Mouse (Mus musculus) layer of hippocampus, adult 9-11 months (tissue): ENCODE measurements around the gene Tmem121b.

Source experiments
- DNase-seq: peaks from one replicate; pipeline ENCODE4 v3.0.0; 2022

Tmem121b gene

DNA sequence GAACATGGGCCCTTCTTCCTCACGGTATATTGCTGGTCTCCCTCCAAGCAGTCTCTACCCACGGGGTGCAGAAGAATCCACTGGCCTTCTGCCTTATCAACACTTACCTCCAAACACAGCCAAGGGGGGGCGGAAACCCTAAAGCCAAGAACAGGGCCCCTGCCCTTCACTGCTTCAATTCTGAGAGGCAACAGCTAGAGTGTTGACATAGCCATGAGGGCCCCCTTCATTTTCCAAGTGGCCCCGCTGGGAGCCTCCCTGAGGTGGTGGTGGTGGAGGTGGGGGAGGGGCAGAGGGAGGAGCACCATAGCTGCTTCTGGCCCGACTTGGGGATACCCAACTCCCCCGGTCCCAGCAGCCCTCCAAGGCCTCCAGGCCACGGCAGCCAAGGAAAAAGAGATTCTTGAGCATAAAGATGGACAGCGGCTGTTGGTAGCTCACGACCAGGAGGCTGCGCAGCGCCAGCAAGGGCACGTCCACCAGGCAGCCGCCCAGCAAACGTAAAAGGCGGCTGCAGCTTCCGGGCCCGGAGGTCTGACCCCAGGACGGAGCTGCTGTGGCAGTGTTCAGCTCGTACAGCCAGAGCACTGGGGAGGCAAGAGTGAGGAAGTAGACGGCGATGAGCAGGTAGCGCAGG lies 1.6 kb downstream of the Tmem121b start:
- no peak for DNase-seq

GRCm38 (mm10) chr6:120491064-120491463 lies 2.5 kb downstream of the Tmem121b start:
- DNase-seq, result no peak

GRCm38 (mm10) chr6:120489461-120489860 lies 4.1 kb downstream of the Tmem121b start:
- DNase-seq, result no peak

GRCm38 (mm10) chr6:120488647-120489046 lies 5.0 kb downstream of the Tmem121b start:
- DNase-seq, result no peak

DNA sequence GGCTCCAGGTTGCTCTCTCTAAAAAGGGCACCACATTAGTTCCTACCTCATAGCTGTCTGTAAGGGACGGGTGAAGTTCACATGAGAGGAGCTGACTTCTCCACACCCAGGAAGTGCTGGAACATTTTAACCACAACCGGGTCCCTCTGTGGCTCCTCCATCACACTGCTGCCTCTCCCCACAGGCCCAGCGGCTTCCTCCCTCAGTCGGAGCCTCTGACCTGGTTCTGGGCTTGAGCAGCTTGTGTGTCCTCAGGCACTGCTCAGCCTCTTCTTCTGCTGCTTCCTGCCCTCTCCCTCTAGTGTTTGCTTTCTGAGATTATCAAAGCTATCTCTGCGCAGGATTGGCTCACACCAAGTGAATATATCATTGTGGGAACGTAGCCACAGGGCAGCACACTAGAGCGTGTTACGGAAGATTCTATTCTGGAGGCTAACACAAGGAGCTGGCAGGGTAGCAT lies 7.5 kb downstream of the Tmem121b start:
- no peak for DNase-seq

DNA sequence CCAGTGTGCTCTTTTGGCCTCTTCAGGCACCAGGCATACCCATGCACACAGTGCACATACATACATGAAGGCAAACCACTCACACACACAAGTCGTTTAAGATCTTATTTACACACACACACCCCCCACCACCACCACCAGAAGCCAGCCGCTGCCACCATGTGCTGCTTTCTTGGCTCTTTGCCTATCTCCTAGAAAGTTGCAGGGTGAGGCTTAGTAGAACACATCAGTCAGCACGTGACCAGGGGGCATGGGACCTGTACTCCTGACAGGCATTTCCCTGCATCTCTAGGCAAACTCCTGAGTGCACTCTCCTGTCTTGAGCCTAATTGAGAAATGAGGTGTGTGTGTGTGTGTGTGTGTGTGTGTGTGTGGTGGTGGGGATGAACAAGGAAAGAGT lies 8.6 kb downstream of the Tmem121b start:
- no peak for DNase-seq

DNA sequence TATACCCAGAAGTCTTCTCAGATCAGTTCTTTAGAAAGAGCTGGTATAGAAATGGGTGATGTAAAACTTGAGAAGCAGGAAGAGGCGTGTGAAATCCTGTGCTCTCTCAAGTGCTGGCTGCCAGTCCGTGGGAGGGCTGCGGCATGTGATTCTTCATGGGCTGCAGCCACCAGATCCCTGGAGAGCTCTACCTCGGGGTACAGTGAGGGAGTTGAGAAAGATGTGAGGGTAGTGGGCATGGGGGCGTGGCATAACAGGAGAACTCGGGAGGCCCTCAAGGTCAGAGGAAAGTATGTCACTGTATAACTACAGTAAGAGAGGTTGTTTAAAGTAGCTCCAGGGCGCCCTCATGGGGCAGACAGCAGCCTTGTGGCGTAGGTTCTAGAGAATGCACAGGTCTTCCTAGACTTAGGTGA lies 10.4 kb downstream of the Tmem121b start:
- DNase-seq, result peak; percentile 70

- no peak for DNase-seq
Observed at GRCm38 (mm10) chr6:120482756-120483155, 10.9 kb downstream of the Tmem121b start.

DNA sequence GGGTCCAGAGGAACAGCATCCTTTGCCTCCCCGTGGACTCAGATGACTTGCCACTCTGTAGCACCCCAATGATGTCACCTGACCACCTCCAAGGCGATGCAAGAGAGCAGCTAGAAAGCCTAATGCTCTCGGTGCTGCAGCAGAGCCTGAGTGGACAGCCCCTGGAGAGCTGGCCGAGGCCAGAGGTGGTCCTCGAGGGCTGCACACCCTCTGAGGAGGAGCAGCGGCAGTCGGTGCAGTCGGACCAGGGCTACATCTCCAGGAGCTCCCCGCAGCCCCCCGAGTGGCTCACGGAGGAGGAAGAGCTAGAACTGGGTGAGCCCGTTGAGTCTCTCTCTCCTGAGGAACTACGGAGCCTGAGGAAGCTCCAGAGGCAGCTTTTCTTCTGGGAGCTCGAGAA lies 11.6 kb downstream of the Tmem121b start:
- DNase-seq, result no peak

GRCm38 (mm10) chr6:120481538-120481937 lies 12.1 kb downstream of the Tmem121b start:
- DNase-seq, result no peak

- peak; percentile 84 for DNase-seq
Observed at GRCm38 (mm10) chr6:120480361-120480760, 13.2 kb downstream of the Tmem121b start.

DNA sequence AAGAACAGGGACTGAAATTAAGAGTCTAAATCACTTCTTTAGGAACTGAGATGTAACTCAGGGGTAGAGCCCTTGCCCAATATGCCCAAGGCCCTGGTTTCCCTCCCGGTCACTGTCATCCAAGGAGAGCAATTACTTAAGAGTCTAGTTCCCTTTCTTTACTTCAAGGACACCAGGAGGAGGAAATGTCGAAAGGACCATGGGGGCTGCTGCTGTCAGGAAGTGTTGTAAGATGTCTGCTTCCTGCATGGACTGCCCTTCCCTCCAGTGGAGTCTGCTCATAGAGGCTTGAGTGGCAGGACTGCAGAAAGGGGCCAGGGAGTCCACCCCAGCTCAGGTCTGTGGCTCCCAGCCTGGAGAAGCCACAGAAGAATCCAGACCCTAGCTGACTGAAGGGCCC lies 14.3 kb downstream of the Tmem121b start:
- peak; percentile 83 for DNase-seq

DNA sequence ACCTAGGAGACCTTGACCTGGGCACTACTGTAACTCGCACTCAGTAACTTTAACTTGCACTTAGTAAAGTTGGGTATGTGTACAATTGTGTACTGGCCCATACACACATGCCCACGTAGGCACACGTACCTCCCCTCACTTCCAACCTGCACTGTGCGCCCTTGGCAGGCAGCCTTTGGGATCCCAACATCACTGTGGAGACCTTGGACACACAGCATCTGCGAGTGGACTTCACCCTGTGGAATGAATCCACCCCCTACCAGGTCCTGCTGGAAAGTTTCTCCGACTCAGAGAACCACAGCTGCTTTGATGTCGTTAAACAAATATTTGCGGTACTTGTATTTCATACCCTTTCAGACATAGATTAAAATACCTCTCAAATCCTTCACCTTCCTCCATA lies 18.3 kb downstream of the Tmem121b start:
- DNase-seq, result no peak

- peak; percentile 91 for DNase-seq
Observed at GRCm38 (mm10) chr6:120473427-120473826, 20.2 kb downstream of the Tmem121b start.

GRCm38 (mm10) chr6:120472455-120473140 lies 21.0 kb downstream of the Tmem121b start:
- no peak for DNase-seq

DNA sequence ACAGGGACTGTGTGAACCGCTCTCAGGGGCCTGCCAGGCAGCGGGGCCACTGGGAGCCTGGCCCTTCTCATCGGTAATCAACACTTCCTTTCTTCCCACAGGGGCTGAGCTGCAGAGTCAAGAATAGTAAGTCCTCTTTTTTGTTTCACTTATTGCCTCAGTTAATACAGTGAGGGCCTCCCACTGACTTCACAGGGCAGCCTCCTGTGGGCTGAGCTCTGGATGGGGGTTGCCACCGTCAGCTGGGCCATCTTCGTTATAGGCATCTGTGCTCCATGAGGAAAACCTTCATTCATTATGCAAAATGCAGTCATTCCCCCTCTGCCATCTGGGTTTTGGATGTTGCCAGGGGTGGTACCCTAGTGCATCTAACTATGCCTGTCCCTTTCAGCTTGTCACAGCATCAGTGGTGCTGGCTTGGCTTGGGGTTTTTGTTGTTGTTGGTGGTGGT lies 21.6 kb downstream of the Tmem121b start:
- peak; percentile 76 for DNase-seq

DNA sequence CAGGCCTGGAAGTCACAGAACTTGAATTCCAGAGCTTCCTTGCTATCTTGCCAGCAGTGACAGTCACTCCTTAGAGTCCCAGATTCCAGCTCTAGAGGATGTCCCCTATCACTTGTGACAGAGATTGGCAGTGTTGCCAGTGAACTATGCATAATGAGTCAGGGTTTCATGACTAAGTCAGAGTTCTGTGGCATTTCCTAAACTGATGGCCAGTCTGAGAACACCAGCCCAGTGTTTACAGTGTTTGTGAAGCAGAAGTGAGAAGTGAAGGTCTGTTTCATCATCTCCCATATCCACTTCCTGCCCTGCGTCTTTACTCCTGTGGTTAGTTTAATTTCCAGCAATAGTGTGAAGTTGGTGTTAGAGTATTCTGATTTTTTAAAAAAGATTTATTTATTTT lies 22.9 kb downstream of the Tmem121b start:
- DNase-seq, result no peak

DNA sequence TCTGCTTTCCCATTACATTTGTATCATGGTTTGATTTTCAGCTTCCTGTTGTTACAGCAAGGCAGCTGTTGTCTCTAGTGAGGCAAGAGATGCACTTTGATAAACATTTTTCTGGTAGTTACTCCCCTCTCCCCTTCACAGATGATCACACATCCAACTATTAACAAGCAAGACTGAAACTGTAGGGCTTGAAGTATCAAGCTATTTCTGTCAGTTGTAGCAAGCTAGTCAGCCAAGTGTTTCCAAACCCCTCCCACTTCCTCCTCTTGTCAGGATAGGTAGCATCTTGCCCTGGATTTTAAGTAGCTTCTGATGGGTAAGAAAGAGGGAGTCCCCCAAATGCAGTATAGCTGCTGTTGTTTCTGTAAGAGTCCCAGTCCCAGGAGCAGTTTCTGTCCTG lies 23.8 kb downstream of the Tmem121b start:
- DNase-seq, result no peak

GRCm38 (mm10) chr6:120469268-120469667 lies 24.3 kb downstream of the Tmem121b start:
- DNase-seq, result no peak

- no peak for DNase-seq
Observed at GRCm38 (mm10) chr6:120468259-120468658, 25.3 kb downstream of the Tmem121b start.

DNA sequence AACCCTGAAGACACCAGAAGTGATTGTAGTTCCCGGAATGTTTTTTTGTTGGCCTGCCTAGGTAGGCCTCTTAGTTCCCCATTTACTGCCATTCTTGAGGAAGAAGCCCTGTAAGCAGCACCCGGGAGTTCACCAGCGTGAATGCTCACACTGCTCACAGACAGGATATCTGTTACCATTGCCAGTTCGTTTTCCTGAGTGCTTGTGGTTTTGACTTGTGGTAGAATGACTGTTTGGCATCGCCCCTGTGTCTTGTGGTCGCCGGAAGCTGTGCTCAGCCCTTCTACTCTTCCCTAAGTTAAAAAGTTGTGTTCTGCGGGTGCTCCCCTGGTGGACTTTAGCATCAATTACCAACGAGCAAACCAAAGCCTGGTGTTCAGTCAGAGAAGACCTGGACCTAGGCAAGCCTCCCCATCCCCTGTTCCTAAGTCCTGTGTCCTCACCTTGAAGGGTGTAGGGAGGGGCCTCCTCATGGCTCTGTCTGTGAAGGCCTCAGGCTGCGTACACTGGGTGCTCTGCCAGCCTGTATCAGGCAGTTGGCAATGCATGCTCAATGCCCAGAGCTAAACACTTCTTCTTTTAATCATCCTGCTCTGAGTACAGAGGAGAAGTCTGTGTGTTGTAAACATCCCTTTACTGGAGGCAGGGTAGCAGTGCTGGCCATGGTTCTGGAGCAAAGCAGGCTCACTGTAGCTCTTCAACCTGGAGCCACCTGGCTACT lies 26.8 kb downstream of the Tmem121b start:
- DNase-seq, result peak; percentile 81

- no peak for DNase-seq
Observed at GRCm38 (mm10) chr6:120465393-120465792, 28.2 kb downstream of the Tmem121b start.

DNA sequence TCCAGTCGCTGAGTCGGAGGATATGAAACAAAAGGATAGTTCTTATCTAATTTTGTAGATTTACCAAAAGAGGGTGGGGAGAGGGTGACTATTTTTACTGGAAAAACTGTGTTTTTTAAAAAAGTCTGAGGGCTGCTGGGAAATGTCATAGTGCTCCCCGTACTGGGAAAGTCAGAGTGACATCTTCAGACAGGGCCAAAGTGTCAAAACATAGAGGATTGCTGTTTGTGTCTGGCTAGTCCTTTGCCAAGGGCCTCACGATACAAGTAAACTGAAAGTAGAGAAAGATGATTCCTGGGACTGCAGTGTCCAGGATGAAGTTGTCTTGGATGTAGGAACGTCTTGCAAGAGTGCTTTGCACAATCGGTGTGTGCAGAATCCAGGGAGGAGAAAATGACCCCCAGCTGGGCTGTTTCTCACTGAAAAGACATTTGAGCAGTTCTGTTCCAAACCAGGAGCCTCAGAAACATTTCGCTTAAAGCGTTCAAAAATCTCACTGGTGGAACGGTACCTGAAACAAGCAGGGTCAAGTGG lies 29.1 kb downstream of the Tmem121b start:
- DNase-seq, result no peak

DNA sequence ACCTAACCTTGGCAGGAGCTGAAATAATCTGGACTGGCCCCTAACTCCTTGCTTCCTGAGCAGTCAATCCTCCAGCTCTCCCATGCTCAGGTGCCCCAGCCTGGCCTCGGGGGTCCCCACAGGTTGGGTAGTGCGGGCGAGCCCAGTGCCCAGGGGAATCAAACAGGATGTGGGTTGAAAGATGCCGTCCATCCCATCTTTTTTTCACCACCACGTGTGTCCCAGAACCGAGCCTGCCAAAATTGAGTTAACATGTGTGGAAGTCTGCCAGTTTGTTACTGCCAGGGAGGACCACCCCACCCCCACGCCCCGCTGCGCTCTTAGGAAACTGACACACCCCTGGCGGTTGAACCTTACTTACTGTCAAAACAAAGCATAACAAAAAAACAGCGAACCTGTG lies 29.7 kb downstream of the Tmem121b start:
- no peak for DNase-seq
